Mouse (Mus musculus) left cerebral cortex, postnatal 14 days (tissue): Measurements from ENCODE around the gene BC052040. TPM values are rescaled to one million over a fixed set of nuclear protein-coding genes. Genes with fewer than 3 reads are reported as not detected.

ENCODE experiments used
- DNase-seq, 2 experiments: peaks; one replicate each; pipeline ENCODE4 v3.0.0; 2021 to 2022; ENCODE audit warnings: low spot score in 2 of 2, mixed read lengths in 1 of 2
- intact Hi-C: fragments of 180-260 bp; cut with DNase I; formaldehyde crosslinking; loops from one replicate; pipeline ENCODE4 v1.15.1; 2025
- long read RNA-seq, 2 experiments: library from polyadenylated mRNA; stranded (forward); transcript quantifications; one replicate each; pipeline ENCODE4 v2.0.0; 2021
- total RNA-seq, 2 experiments: library from RNA; stranded (reverse); gene quantifications; 2 replicates each; pipeline ENCODE4 v1.2.3; 2021

Gene BC052040
- total RNA-seq = 1 to 10 TPM; 6.5 to 8.0 TPM
- long read RNA-seq, experiment 1, transcript BC052040-201 (11 exons, 2,735 nt) = major isoform, 7 of 10 reads
- long read RNA-seq, experiment 1, partial matches to known transcripts = 0 of 10 reads
- long read RNA-seq, experiment 1, other reads (novel, unspliced or antisense) = 2 of 10 reads
- long read RNA-seq, experiment 2, partial matches to known transcripts = 0 of 4 reads
- long read RNA-seq, experiment 2, other reads (novel, unspliced or antisense) = 0 of 4 reads

- intact Hi-C loops = loop anchor here (10.0 kb wide), 1 partner anchor 493 kb away; no protein-coding TSS in a partner anchor
- DNase-seq = peak; percentile 83 to 88
Observed at GRCm38 (mm10) chr2:115581241-115581988, at the start of gene BC052040. Gene BC052040, plus strand, starts transcription at chr2:115581716.

GRCm38 (mm10) chr2:115538009-115538690, 43.4 kb upstream of the BC052040 start:
- no peak for DNase-seq
- intact Hi-C loops = no loop called here

DNA sequence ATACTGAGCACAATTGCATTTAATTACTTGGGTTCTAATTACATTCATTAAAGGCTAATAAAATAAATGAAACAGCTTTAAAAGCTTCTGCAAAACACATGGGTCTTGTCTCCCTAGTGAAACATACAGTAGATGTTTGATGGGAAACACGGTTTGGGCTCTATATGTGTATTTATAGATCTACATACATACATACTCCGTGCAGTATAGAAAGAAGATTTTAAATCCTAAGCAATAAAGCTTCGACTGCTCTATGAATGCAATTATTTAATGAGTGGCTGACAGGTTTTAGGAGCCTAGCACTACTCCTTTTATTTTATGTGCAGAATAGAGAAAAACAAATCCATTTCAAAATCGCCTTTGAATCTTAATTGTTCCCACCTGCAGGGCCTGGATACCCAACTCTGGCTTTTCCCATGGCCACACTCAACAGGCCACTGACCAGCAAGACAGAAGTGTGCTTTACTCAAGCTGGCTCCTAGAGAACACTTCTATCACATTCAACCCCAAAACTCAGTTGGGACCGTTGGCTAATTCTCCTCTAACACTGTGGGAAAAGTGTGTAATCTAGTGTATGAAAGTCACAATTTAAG, 42.7 kb upstream of the BC052040 start:
- intact Hi-C loops = no loop called here
- no peak for DNase-seq

GRCm38 (mm10) chr2:115539731-115540130, 41.8 kb upstream of the BC052040 start:
- intact Hi-C loops = no loop called here
- DNase-seq = no peak

DNA sequence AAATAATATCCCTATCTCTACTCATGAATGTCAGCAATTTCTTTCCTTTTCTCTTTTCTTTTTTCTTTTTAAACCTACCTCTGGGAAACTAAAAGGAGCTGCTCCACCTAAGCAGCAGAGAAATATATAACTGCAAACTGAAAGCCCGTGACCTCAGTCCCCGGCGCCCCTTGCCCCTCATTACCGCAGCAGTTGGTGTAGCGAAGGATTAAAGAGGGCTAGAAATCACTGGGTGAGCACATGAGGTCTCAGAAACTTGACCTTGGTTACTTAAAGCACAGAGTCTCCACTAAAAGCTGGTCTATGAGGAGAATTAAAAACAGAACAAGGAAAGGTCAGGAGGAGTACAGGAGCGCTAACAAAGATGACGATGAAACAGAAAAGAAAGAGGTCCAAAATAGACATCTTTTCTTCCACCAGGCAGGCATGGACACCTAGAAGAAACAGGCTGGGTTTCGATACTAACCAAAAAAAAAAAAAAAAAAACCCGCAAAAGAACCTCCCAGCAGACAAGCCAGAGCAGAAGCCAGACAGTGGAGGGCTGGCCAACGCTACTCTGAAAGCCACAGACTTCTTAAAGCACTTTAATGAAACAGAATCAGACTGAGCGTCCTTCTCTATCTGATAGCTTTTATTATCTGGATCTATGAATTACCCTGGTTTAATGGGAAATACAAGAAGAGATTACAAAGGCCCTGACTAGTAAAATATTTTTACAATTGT, 39.0 kb upstream of the BC052040 start:
- DNase-seq = no peak

GRCm38 (mm10) chr2:115543212-115543611, 38.3 kb upstream of the BC052040 start:
- no peak for DNase-seq
- intact Hi-C loops = no loop called here

More for the DNA sequence above, 39.0 kb upstream of the BC052040 start:
- intact Hi-C loops = no loop called here

DNA sequence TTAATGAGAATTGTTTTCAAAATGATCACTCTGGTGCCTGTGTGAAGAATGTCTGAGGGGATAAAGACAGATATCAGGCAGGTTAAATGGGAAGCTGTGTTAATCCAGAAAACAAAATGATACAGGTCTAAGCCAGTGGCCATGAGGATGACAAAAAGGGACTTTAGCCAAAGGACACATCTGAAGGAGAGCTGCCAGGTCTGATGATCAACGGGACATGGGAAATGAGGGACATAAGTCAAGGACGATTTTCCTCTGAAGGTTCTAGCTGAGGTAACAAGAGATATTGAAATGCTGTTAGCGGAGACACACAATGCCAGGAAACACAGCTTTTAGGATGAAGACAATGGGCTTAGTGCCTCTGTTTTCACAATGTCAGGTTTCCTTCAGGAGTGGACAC, 29.6 kb upstream of the BC052040 start:
- intact Hi-C loops = no loop called here
- DNase-seq = no peak

- no peak for DNase-seq
- intact Hi-C loops = no loop called here
Observed at GRCm38 (mm10) chr2:115562155-115562827, 19.2 kb upstream of the BC052040 start.

- intact Hi-C loops = no loop called here
Observed at GRCm38 (mm10) chr2:115563436-115564093, 18.0 kb upstream of the BC052040 start.

DNA sequence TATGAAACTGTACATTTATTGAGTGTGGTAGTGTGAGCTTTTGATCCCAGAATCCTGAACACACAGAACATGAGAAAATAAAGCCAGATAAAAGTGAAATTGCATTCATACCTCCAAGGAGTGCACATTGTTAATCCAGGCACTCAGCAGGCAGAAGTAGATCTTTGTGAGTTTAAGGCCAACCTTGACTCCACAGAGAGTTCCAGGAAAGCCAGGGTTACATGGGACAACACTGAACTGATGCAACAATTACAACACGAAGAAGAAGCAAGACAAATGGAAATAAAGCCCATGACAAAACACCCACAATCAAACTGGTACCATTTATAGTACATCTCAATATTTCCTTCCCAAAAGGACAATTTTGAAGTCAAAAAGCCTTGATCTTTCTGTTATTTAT, 9.5 kb upstream of the BC052040 start:
- intact Hi-C loops = no loop called here
- DNase-seq = no peak

More at GRCm38 (mm10) chr2:115563436-115564093, 18.0 kb upstream of the BC052040 start:
- no peak for DNase-seq

DNA sequence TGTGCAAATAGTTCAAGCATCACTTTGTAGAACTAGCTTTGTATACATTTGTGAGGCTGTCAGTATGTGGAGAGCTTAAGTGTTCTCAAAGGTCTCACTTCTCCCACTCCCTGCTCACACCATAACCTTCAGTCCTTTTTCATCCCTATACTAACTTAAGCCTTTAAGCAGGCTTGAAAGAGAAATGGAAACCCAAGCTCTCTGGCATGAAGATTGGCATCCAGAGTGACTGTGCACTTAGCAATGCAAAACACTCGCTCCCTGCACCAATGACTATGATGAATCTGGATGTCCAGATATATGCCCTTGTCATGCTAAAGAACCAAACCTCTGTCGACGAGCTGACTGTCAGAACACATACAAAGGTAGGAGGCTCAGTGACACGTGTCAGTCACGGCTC, 6.7 kb upstream of the BC052040 start:
- no peak for DNase-seq
- intact Hi-C loops = no loop called here

DNA sequence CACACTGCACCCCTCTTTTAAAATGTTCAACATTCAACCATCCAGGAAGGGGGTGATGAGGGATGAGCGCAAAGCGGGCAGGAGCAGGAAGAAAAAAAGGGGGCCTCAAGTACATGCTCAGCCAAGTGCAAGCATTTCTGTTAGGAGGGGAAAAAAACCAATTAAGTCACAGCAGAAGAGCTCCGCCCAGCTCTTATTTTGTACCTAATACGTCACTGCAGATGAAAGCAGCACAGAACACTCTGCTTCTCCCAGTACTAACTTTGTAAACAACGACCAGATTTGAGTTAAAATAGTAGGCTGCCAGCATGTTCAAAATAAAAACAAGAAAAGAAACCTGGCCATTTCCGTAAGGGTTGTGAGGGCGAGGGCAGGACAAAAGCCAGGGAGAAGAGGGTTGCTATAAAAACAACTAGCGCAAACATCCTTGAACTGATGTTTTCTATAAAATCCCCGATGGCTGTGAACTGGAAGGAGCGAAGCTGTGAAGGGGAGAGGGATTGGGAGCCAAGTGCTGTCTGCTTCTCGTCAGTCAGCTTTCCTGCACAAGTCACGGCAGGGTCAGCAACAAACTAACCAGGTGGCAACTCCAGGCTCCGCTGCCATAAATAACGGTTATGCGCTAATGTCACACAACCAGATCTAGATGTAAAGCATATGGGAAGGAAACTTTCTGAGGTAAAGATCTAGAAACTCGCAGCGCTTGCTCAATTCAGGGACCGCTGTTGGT, 2.2 kb upstream of the BC052040 start:
- intact Hi-C loops = no loop called here
- DNase-seq = no peak

- intact Hi-C loops = loop anchor here (10.0 kb wide), 1 partner anchor 495 kb away; no protein-coding TSS in a partner anchor
- no peak for DNase-seq
Observed at GRCm38 (mm10) chr2:115579976-115580375, 1.5 kb upstream of the BC052040 start.

DNA sequence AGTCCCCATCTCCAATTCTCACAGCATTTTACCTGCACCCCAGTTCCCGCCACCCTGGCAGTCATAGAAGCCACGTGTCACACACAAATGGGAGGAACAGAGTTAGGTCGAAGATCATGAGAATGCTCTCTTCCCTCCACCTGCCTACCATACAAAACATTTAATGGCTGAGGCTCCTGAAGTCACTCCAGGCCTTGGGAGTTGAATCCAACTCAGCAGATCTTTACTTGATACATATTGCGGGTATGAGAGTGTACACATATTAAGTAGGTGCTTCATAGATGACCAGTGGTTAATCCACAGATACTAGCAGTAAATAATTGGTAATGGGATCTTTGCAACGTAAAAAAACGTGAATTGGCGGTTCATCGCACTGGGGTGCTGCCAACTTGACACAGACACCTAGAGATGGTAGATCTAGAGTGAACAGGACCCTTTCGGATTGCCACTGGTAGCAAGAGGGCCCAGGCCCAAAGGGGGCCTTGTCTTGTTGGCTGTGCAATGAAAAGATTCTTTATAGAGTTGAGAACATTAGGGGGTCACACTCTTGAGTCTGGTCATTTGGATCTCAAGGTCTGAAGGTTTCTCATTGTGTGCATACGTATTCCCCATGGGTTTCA, 583 bp downstream of the BC052040 start:
- intact Hi-C loops = loop anchor here (10.0 kb wide), 1 partner anchor 493 kb away; no protein-coding TSS in a partner anchor

DNA sequence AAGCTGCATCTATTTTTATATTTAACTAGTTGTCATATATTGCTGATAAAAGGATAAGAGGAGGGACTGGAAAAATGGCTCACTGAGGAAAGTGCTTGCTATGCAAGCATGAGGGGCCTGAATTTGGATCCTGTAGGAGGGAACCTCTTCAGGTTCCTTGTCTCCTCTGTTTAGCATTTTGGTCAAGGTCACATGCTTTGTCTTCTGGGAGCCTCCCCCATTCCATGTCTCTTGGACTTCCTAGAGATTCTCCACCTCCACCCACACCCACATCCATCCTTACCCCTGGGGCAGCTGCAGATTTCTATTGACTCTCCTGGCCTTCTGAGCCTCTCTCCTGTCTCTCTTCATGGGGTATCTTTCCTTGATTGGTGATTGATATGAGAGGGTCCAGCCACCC, 2.3 kb downstream of the BC052040 start:
- DNase-seq = no peak
- intact Hi-C loops = loop anchor here (10.0 kb wide), 1 partner anchor 491 kb away; no protein-coding TSS in a partner anchor

More for the DNA sequence above, 583 bp downstream of the BC052040 start:
- no peak for DNase-seq

- intact Hi-C loops = no loop called here
Observed at GRCm38 (mm10) chr2:115590602-115591001, 9.1 kb downstream of the BC052040 start.

DNA sequence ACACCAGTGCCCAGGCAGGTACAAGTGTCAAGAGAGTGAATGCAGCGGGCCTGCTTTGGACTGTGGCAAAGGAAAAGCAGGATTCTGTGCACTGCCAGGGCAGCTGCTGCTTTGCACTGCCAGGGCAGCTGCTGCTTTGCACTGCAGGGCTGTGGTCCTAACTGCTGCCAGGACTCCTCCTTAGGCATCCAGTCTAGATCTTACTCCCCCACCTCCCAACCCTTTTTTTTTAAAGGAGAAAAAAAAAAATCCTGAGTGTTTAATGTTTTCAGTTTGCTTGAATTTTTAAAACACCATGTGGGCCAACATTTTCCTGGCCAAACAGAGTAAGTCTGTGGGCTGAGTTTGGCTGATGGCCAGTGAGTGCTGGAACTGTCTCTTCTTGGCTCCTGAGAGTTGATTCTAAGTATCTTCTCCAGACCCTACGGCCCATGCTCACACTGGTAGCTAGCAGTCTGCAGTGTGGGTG, 11.2 kb downstream of the BC052040 start:
- peak; percentile 67 to 68 for DNase-seq
- intact Hi-C loops = no loop called here

More at GRCm38 (mm10) chr2:115590602-115591001, 9.1 kb downstream of the BC052040 start:
- DNase-seq = no peak
